Mouse (Mus musculus) midbrain, embryonic 16.5 days (tissue): ENCODE results near the gene Psmb3. TPM values are rescaled to one million over a fixed set of nuclear protein-coding genes. Genes with fewer than 3 reads are reported as not detected.

Experiments used
- ATAC-seq: fragments of 200-750 bp; cut with Nextera tagmentation; 2 replicates; pipeline ENCODE4 v1.8.0; 2017; ENCODE audit warnings: moderate TSS enrichment
- H3K27ac ChIP-seq: fragments of 300-500 bp; sonication (generic); 2 replicates; pipeline ENCODE4 v1.5.1; 2014; ENCODE audit warnings: mild to moderate bottlenecking, low read length, mixed read lengths
- H3K27me3 ChIP-seq: fragments of 300-500 bp; sonication (generic); 2 replicates; pipeline ENCODE4 v1.6.1; 2014; ENCODE audit warnings: low read depth, low read length, mixed read lengths; ENCODE audit not compliant: control insufficient read depth, insufficient read depth
- H3K36me3 ChIP-seq: fragments of 300-500 bp; sonication (generic); 2 replicates; pipeline ENCODE4 v1.6.1; 2014; ENCODE audit warnings: mild to moderate bottlenecking, low read length, moderate library complexity, mixed read lengths; ENCODE audit not compliant: control insufficient read depth, insufficient read depth
- H3K4me1 ChIP-seq: fragments of 300-500 bp; sonication (generic); 2 replicates; pipeline ENCODE4 v1.6.1; 2014; ENCODE audit warnings: mild to moderate bottlenecking, low read length, mixed read lengths; ENCODE audit not compliant: control insufficient read depth, insufficient read depth
- H3K4me2 ChIP-seq: fragments of 300-500 bp; sonication (generic); 2 replicates; pipeline ENCODE4 v1.6.1; 2014; ENCODE audit warnings: mild to moderate bottlenecking, low read length, mixed read lengths
- H3K4me3 ChIP-seq: fragments of 300-500 bp; sonication (generic); 2 replicates; pipeline ENCODE4 v1.5.1; 2014; ENCODE audit warnings: low read depth, mild to moderate bottlenecking, low read length, moderate library complexity, mixed read lengths
- H3K9ac ChIP-seq: fragments of 300-500 bp; sonication (generic); 2 replicates; pipeline ENCODE4 v1.6.1; 2014; ENCODE audit warnings: low read depth, low read length, mixed read lengths
- H3K9me3 ChIP-seq: fragments of 300-500 bp; sonication (generic); replicated peaks from 2 replicates; pipeline ENCODE4 v1.6.1; 2014; ENCODE audit warnings: mild to moderate bottlenecking, low read length, mixed read lengths; ENCODE audit not compliant: control insufficient read depth, poor library complexity, severe bottlenecking
- WGBS: fragments of 180-500 bp; shearing (Covaris S2); extraction: QIAGEN DNeasy Blood & Tissue Kit; methylation state at CpG from one replicate; pipeline ENCODE4 v1.1.7; 2014; 5-methylcytosine and 5-hydroxymethylcytosine counted together
- polyA plus RNA-seq: library from polyadenylated mRNA; unstranded; fragments of >200 nt; fragmentation: Nextera tagmentation; extraction: Ambion mirVana; gene quantifications from 2 replicates; pipeline ENCODE4 v1.2.1, GENCODE M21; 2015

Gene Psmb3
- polyA plus RNA-seq, 1 experiment from 2014 or later, result 401 TPM

GRCm38 (mm10) chr11:97736645-97737044, 33.4 kb downstream of the Psmb3 start:
- no peaks in the 10 kb centered on the region for H3K36me3 ChIP-seq
- WGBS, result 88% methylated on average over 5 of the region's 5 CpGs
- H3K27me3 ChIP-seq, result no peaks in the 10 kb centered on the region

GRCm38 (mm10) chr11:97737600-97737999, 34.4 kb downstream of the Psmb3 start:
- Histone ChIP-seq H3K27ac (no peak overlapping the region), H3K4me1 (peaks cover 8% of the 10 kb centered on the region), H3K4me3 (no peak overlapping the region), H3K36me3 (no peaks in the 10 kb centered on the region), H3K9ac (no peak overlapping the region), H3K9me3 (no peaks in the 10 kb centered on the region), H3K4me2 (no peak overlapping the region), H3K27me3 (no peaks in the 10 kb centered on the region)
- whole genome bisulfite sequencing, result 66% methylated on average over 4 of the region's 4 CpGs
- ATAC-seq, result no peak

More at GRCm38 (mm10) chr11:97736645-97737044, 33.4 kb downstream of the Psmb3 start:
- ATAC-seq, result no peak
- no peak overlapping the region for H3K4me2 ChIP-seq
- no peak overlapping the region for H3K4me3 ChIP-seq
- peaks cover 2% of the 10 kb centered on the region; the same call in 1 of the 2 replicates for H3K4me1 ChIP-seq
- no peak overlapping the region for H3K27ac ChIP-seq
- no peaks in the 10 kb centered on the region for H3K9me3 ChIP-seq
- H3K9ac ChIP-seq, result no peak overlapping the region

- H3K4me2 ChIP-seq, result no peak overlapping the region
- no peak overlapping the region for H3K4me3 ChIP-seq
- H3K9ac ChIP-seq, result no peak overlapping the region
- peaks cover 19% of the 10 kb centered on the region for H3K4me1 ChIP-seq
- no peaks in the 10 kb centered on the region for H3K9me3 ChIP-seq
- H3K36me3 ChIP-seq, result no peaks in the 10 kb centered on the region
- 61% methylated on average over 6 of the region's 6 CpGs for whole genome bisulfite sequencing
- no peaks in the 10 kb centered on the region for H3K27me3 ChIP-seq
- no peak for ATAC-seq
- no peak overlapping the region for H3K27ac ChIP-seq
These were observed 35.5 kb downstream of the Psmb3 start for GRCm38 (mm10) chr11:97738703-97739102.

- Histone ChIP-seq H3K4me2 (no peak overlapping the region), H3K4me1 (peaks cover 20% of the 10 kb centered on the region), H3K4me3 (no peak overlapping the region), H3K9me3 (no peaks in the 10 kb centered on the region), H3K36me3 (no peaks in the 10 kb centered on the region), H3K9ac (no peak overlapping the region), H3K27ac (no peak overlapping the region), H3K27me3 (no peaks in the 10 kb centered on the region)
- no peak for ATAC-seq
- WGBS, result 89% methylated on average over 3 of the region's 3 CpGs
These were observed 36.0 kb downstream of the Psmb3 start for GRCm38 (mm10) chr11:97739155-97739554.

- Histone ChIP-seq H3K4me2 (no peak overlapping the region), H3K36me3 (no peaks in the 10 kb centered on the region), H3K27ac (no peak overlapping the region; the same call in 1 of the 2 replicates), H3K27me3 (no peaks in the 10 kb centered on the region), H3K9ac (no peak overlapping the region), H3K4me3 (no peak overlapping the region), H3K4me1 (peaks cover 20% of the 10 kb centered on the region), H3K9me3 (no peaks in the 10 kb centered on the region)
- ATAC-seq, result no peak
- WGBS, result 39% methylated on average over 7 of the region's 7 CpGs
These were observed 37.0 kb downstream of the Psmb3 start for GRCm38 (mm10) chr11:97740190-97740589.

- no peak overlapping the region for H3K9ac ChIP-seq
- no peak overlapping the region for H3K4me3 ChIP-seq
- peaks cover 22% of the 10 kb centered on the region for H3K4me1 ChIP-seq
- peak overlapping the region; percentile 96; the same call in 1 of the 2 replicates for H3K4me2 ChIP-seq
- H3K9me3 ChIP-seq, result no peaks in the 10 kb centered on the region
- no peak for ATAC-seq
- H3K27me3 ChIP-seq, result no peaks in the 10 kb centered on the region
- no peak overlapping the region for H3K27ac ChIP-seq
- 98% methylated on average over 5 of the region's 5 CpGs for WGBS
- peaks cover 6% of the 10 kb centered on the region for H3K36me3 ChIP-seq
These were observed 39.0 kb downstream of the Psmb3 start for GRCm38 (mm10) chr11:97742157-97742556.

- ATAC-seq, result no peak
- 75% methylated on average over 9 of the region's 9 CpGs for WGBS
These were observed 39.4 kb downstream of the Psmb3 start for GRCm38 (mm10) chr11:97742591-97742990.

GRCm38 (mm10) chr11:97743423-97743822, 40.2 kb downstream of the Psmb3 start:
- peak overlapping the region; percentile 82 for H3K9ac ChIP-seq
- peaks cover 13% of the 10 kb centered on the region for H3K36me3 ChIP-seq
- H3K27me3 ChIP-seq, result no peaks in the 10 kb centered on the region
- WGBS, result 32% methylated on average over 9 of the region's 9 CpGs
- H3K4me3 ChIP-seq, result peak overlapping the region; percentile 58
- H3K4me2 ChIP-seq, result peak overlapping the region; percentile 96
- H3K27ac ChIP-seq, result peak overlapping the region; percentile 98
- no peak for ATAC-seq
- H3K4me1 ChIP-seq, result peaks cover 22% of the 10 kb centered on the region
- no peaks in the 10 kb centered on the region for H3K9me3 ChIP-seq

More at GRCm38 (mm10) chr11:97742591-97742990, 39.4 kb downstream of the Psmb3 start:
- Histone ChIP-seq H3K4me1 (peaks cover 22% of the 10 kb centered on the region), H3K9me3 (no peaks in the 10 kb centered on the region), H3K27me3 (no peaks in the 10 kb centered on the region), H3K36me3 (peaks cover 6% of the 10 kb centered on the region), H3K4me3 (peak overlapping the region; percentile 58), H3K4me2 (peak overlapping the region; percentile 96), H3K27ac (no peak overlapping the region), H3K9ac (peak overlapping the region; percentile 12; the same call in 1 of the 2 replicates)

- peak within 1 kb of the TSS; percentile 96 for H3K4me2 ChIP-seq
- peak within 1 kb of the TSS; percentile 82 for H3K9ac ChIP-seq
- peak; percentile 49 for ATAC-seq
- peaks cover 16% of the 10 kb centered on the region for H3K36me3 ChIP-seq
- peak within 1 kb of the TSS; percentile 98 for H3K27ac ChIP-seq
- 0% methylated on average over 52 of the region's 63 CpGs for WGBS
- H3K27me3 ChIP-seq, result no peaks in the 10 kb centered on the region
- H3K4me1 ChIP-seq, result peaks cover 22% of the 10 kb centered on the region
- H3K4me3 ChIP-seq, result peak within 1 kb of the TSS; percentile 58
- no peaks in the 10 kb centered on the region for H3K9me3 ChIP-seq
These were observed 41.0 kb downstream of the Psmb3 start, which contains the start of gene Pip4k2b for GRCm38 (mm10) chr11:97744063-97744717. TSS of gene Pip4k2b (minus strand) at chr11:97744704.
